Mouse (Mus musculus): Measurements from ENCODE around the gene Btk. TPM values are rescaled to one million over a fixed set of nuclear protein-coding genes. Genes with fewer than 3 reads are reported as not detected.

Btk gene
- total RNA-seq (2021): 1 to 10 TPM in 1 of 2 experiments, under 1 TPM in 1; 0.78 to 1.3 TPM
- long read RNA-seq, experiment 1, partial matches to known transcripts: 0 of 2 reads
- long read RNA-seq, experiment 1, other reads (novel, unspliced or antisense): 1 of 2 reads
- long read RNA-seq, experiment 2, partial matches to known transcripts: 0 of 2 reads
- long read RNA-seq, experiment 2, other reads (novel, unspliced or antisense): 2 of 2 reads

DNA sequence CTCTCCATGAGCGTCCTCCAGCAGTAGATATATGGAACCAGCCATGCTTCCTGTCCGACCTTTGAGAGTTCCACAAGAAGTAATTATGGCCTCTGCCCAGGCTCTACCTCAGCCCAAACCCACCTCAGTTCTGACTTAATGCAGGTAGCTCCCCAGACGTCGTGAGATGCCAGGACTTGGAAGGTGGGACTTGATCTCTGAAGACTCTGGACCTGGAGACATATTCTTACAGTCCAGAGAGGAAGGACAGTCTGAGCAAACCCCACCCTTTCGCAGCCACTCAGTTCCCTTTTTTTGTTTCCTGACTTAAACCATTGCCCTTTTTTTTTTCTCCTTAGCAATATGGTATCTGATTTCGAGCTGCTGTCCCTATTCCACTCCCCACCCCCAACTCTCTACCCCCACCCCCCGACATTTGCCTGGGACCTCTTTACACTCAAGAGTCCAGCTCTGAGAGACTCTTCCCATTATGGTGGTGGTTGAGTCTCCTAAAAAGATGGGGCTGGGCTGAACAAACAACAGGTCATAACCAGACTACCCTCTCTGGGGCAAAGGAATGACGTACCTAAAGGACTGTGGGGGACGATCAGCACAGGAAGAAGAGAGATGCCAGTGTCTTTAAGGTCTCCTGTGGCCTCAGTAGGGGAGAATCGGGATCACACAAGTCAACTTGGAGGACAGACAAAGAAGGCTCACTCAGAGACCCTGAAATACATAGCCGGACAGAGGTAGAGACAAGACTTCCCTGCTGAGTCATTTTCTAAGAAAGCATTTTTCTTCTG lies at the start of gene Btk:
Gene Btk, minus strand, starts transcription at position 683 of the 782 bp plus-strand sequence.
- DNase-seq: no peak

DNA sequence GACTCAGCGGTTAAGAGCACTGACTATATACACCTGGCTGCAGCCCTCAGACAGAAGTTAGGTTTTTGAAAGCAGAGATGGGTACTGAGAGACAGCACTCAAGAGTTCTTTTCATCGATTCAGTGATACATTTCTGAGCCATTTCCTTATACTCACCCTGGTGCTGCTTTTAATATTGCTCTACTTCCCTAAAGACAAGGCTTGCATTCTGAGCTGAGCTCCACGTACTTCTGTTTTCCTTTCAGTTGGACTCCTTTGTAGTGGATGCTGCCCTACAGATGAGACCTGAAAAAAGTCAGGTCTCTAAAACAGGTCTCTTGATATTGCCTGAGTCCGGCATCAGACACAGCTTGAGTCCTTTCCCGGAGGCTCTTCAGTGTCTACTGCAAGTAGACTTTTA lies 49.3 kb upstream of the Btk start:
- no peak for DNase-seq

DNA sequence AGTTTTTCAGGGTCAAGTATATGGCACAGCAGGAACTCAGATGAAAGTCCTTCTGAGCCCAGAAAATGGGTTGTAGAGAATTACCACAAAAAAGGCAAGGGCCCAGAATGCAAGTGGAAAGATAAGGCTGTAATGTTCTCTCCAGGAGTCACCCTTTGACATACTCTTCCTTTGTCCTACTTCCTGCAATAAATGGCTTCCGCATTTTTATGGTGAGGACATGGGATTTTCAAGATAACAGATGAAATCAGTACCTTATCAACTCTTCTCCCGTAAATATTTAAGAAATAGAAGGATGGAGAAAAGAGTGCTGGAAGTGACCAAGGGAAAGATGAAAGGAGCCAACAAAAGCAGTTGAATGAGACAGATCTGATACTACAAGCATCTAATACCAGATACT lies 44.8 kb upstream of the Btk start:
- no peak for DNase-seq

- no peak for DNase-seq
Observed at GRCm38 (mm10) chrX:134623350-134623749, 40.0 kb upstream of the Btk start.

GRCm38 (mm10) chrX:134621685-134622084 lies 38.3 kb upstream of the Btk start:
- DNase-seq: no peak

GRCm38 (mm10) chrX:134620254-134620865 lies 37.0 kb upstream of the Btk start:
- no peak for DNase-seq

DNA sequence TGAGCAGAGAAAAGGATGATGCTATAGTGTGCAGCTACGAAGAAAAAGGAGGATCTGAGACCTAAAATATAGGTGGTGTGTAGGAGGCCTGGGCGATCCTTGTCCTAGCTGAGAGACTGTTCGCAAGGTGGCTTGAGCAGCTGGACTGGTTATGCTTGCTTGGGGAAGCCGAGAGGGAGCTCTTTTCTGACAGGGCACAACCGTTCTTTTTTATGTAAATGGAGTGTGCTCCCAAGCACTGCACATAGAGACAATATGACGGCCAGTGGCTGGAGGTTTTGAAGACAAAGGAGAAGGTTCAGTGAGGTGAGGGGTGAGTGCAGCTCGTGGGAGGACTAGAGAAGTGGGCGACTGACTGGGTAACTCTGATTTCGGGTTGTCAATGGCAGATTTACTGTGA lies 36.3 kb upstream of the Btk start:
- DNase-seq: no peak

DNA sequence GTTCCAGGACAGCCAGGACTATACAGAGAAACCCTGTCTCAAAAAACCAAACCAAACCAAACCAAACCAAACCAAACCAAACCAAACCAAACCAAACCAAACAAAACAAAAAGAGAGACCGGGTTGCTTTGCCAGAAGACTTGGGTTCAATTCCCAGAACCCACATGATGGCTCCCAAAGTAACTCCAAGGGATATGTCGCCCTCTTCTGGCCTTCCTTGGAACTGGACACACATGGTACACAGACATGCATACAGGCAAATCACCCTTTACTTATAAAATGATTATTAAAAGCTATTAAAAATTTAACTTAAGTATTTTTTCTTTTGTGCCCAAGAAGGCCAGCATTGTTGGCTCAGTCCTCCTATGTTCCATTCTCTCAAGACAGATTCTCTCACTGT lies 30.9 kb upstream of the Btk start:
- no peak for DNase-seq

- peak; percentile 30 for DNase-seq
Observed at GRCm38 (mm10) chrX:134612285-134612959, 29.1 kb upstream of the Btk start.

GRCm38 (mm10) chrX:134610984-134611383 lies 27.6 kb upstream of the Btk start:
- no peak for DNase-seq

DNA sequence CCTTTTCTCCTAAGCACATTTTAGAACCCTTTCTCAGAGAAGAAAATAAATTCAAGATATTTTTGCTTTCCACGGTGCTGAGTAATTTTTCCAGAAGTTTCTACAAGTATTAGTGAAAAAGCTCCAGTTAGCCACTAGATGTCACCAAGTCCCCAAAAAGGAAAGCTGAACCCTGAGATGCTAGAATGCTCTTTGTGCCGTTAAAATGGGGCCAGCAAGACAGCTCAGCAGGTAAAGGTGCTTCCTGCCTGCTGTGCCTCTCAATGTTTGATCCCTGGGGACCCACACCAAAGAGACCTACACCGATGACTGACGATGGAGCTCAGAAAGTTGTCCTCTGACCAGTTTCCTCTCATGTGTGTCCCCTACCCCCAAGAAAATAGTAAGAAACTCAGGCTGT lies 26.1 kb upstream of the Btk start:
- no peak for DNase-seq

- DNase-seq: no peak
Observed at GRCm38 (mm10) chrX:134601380-134602120, 18.2 kb upstream of the Btk start.

GRCm38 (mm10) chrX:134600659-134601379 lies 17.4 kb upstream of the Btk start, which contains the start of the genes Gla and Hnrnph2:
Gene Gla, minus strand, starts transcription at chrX:134601125.
Gene Hnrnph2, plus strand, starts transcription at chrX:134601179.
- peak; percentile 77 for DNase-seq

DNA sequence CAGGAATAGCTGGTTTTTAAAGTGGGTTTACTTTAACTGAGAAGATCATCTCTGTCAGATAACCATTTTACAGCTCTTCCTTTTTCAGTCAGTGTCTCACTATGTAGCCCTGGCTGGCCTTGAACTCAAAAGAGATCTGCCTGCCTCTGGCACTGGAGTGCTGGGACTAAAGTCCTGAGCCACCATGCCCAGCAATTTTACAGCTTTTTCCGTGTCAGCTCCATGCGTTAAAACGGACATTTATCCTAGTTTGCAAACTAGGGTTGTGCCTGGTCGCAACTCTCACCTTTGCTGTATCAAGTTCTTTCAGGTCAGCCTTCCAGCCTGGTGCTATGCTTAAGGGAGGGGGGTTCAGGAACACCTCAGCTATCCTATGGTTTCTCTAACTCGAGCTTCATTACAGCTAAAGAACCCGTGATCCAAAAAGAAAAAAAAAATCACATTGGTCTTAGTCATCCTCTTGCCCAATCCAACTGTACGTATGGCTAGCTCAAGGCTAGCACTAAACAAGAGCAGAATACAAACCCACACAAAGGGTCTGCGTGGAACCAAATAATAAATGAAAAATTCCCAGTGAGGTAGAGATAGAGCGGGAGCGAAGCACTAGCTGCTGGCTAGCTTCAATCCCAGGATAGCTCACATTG lies 16.7 kb upstream of the Btk start:
- no peak for DNase-seq

- no peak for DNase-seq
Observed at GRCm38 (mm10) chrX:134589836-134590235, 6.5 kb upstream of the Btk start.

DNA sequence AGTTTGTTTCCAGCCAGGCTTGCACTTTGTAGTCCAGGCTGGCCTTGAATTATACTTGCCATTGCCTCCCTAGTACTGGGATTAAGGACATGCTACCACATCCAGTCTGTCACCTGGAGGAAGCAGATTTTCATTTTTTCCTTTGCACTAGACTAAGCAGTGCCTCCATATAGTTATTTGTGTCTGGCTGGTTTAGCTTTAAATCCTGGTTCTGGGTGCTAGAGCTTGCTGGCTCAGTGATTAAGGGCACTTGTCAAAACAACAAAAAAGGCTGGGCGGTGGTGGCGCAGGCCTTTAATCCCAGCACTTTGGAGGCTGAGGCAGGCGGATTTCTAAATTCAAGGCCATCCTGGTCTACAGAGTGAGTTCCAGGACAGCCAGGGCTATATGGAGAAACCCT lies 5.6 kb upstream of the Btk start:
- no peak for DNase-seq

DNA sequence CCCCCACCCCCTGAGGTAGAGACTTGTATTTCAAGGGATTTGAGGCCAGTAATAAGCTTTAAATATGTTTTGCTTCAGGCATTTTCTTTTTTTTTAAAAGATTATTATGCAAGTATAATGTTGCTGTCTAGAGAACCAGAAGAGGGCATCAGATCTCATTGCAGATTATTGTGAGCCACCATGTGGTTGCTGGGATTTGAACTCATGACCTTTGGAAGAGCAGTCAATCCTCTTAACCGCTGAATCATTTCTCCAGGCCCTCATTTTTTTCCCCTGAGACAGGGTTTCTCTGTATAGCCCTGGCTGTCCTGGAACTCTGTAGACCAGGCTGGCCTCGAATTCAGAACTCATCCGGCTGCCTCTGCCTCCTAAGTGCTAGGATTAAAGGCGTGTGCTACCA lies 4.9 kb upstream of the Btk start:
- no peak for DNase-seq

GRCm38 (mm10) chrX:134586447-134586846 lies 3.1 kb upstream of the Btk start:
- no peak for DNase-seq

DNA sequence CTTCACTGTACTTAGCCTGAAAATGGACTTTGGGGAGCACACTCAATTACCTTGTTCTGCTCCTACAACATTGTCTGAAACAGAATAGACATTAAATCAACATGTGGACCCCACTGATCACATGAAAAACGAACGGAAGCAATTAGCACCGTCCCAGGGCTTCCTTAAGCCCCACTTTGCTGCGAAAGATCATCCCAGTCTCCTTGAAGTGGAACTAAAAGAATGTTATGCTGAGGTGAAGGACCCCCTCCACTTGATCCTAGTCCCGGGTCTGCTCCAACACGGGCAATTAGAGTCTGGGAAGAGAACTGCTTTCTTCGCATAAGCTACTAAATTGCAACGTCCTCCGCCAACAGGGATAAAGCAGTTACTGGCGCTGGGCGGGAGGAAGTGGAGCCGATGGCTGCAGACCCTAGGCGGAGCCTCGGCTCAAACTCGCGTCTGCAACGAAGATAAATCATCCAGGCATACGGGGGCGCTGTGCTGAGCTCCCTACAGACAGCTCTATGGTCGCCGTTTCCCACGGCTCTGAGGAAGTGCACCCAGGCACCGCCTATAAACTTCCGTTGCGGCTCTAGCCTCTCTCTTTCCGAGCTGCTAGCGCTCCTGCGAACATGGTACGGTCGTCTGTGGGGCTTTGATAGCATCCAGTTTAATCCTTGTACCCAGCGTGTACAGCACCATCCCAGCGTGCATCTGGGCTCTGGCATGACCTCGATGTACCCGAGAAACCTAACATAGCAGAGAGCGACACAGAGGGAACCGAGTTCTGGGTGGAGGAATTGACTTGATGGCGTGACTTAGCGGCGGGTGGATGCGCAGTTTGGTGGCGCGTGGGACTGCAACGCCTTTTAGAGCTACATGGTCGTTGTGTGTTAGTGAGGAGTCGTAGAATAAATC lies 2.0 kb upstream of the Btk start, which contains the start of gene Rpl36a:
Gene Rpl36a, plus strand, starts transcription at position 552 of the 900 bp plus-strand sequence.
- DNase-seq: peak; percentile 80

GRCm38 (mm10) chrX:134582270-134582669 lies 1.1 kb downstream of the Btk start:
- no peak for DNase-seq
